Mouse (Mus musculus) kidney, adult 2 months (tissue): Measurements from ENCODE around the gene Tns3. TPM values are rescaled to one million over a fixed set of nuclear protein-coding genes. Genes with fewer than 3 reads are reported as not detected.

Experiments used
- DNase-seq: peaks from one replicate; pipeline ENCODE4 v3.0.0; 2021
- H3K27ac ChIP-seq: fragments of 200-500 bp; 2 replicates; pipeline ENCODE4 v1.5.1; 2012; ENCODE audit warnings: low read depth, low read length, control low read depth, inconsistent platforms; ENCODE audit not compliant: insufficient read depth
- H3K27me3 ChIP-seq: fragments of 200-500 bp; replicated peaks from 2 replicates; pipeline ENCODE4 v1.6.1; 2012; ENCODE audit warnings: mild to moderate bottlenecking, moderate library complexity, low read length, inconsistent platforms; ENCODE audit not compliant: control insufficient read depth, insufficient read depth
- H3K36me3 ChIP-seq: fragments of 200-500 bp; 2 replicates; pipeline ENCODE4 v1.6.1; 2012; ENCODE audit warnings: mild to moderate bottlenecking, moderate library complexity, low read length, inconsistent platforms; ENCODE audit not compliant: control insufficient read depth, insufficient read depth
- H3K4me1 ChIP-seq: fragments of 200-500 bp; 2 replicates; pipeline ENCODE4 v1.6.1; 2011; ENCODE audit warnings: low read length; ENCODE audit not compliant: control insufficient read depth, insufficient read depth
- H3K4me3 ChIP-seq: fragments of 200-500 bp; 2 replicates; pipeline ENCODE4 v1.5.1; 2011; ENCODE audit warnings: mild to moderate bottlenecking, low read depth, low read length, control low read depth; ENCODE audit not compliant: insufficient read depth
- CTCF ChIP-seq: fragments of 200-500 bp; conservative IDR thresholded peaks from 2 replicates; pipeline ENCODE4 v1.5.1; 2011; ENCODE audit warnings: low read depth, mild to moderate bottlenecking, control low read depth, low read length, moderate library complexity, mixed read lengths; ENCODE audit not compliant: insufficient read depth, insufficient read length
- POLR2A ChIP-seq: fragments of 200-500 bp; IDR thresholded peaks from one replicate; pipeline ENCODE4 v1.6.1; 2011; ENCODE audit warnings: low read depth, low read length, control low read depth
- WGBS: fragments of 180-500 bp; shearing (Covaris S2); methylation state at CpG from one replicate; pipeline ENCODE4 v1.1.7; 2018; 5-methylcytosine and 5-hydroxymethylcytosine counted together
- polyA plus RNA-seq: library from polyadenylated mRNA; depleted of rRNA; stranded (reverse); fragments of >200 nt; gene quantifications from 2 replicates; pipeline ENCODE4 v1.2.3, GENCODE M21; 2012

Gene Tns3
- polyA plus RNA-seq, 1 experiment, result 63.7 TPM

GRCm38 (mm10) chr11:8680650-8681049, 16.3 kb upstream of the Tns3 start:
- no peaks in the 10 kb centered on the region for H3K36me3 ChIP-seq
- no peak overlapping the region for H3K4me3 ChIP-seq
- H3K27me3 ChIP-seq, result no peaks in the 10 kb centered on the region
- TF ChIP-seq CTCF, result no peak
- TF ChIP-seq POLR2A, result no peak
- no peak overlapping the region for H3K27ac ChIP-seq
- no peaks in the 10 kb centered on the region for H3K4me1 ChIP-seq
- DNase-seq, result no peak
- 76% methylated on average over 7 of the region's 7 CpGs for WGBS

- 91% methylated on average over 5 of the region's 5 CpGs for WGBS
- TF ChIP-seq CTCF (no peak), POLR2A (no peak)
- no peak overlapping the region for H3K4me3 ChIP-seq
- no peaks in the 10 kb centered on the region for H3K27me3 ChIP-seq
- no peaks in the 10 kb centered on the region for H3K36me3 ChIP-seq
- peaks cover 5% of the 10 kb centered on the region; the same call in 1 of the 2 replicates for H3K4me1 ChIP-seq
- no peak for DNase-seq
- no peak overlapping the region for H3K27ac ChIP-seq
Measured at GRCm38 (mm10) chr11:8679221-8679620, 14.9 kb upstream of the Tns3 start.

GRCm38 (mm10) chr11:8678260-8678995, 14.1 kb upstream of the Tns3 start:
- WGBS, result 80% methylated on average over 12 of the region's 12 CpGs
- TF ChIP-seq POLR2A (no peak), CTCF (no peak)
- no peak for DNase-seq
- no peaks in the 10 kb centered on the region for H3K27me3 ChIP-seq
- no peak overlapping the region for H3K27ac ChIP-seq
- no peak overlapping the region for H3K4me3 ChIP-seq
- peaks cover 5% of the 10 kb centered on the region; the same call in 1 of the 2 replicates for H3K4me1 ChIP-seq
- H3K36me3 ChIP-seq, result no peaks in the 10 kb centered on the region

- no peak overlapping the region for H3K4me3 ChIP-seq
- no peaks in the 10 kb centered on the region for H3K36me3 ChIP-seq
- TF ChIP-seq POLR2A (no peak), CTCF (no peak)
- H3K27ac ChIP-seq, result peak overlapping the region; percentile 84; the same call in 1 of the 2 replicates
- no peak for DNase-seq
- H3K27me3 ChIP-seq, result no peaks in the 10 kb centered on the region
- H3K4me1 ChIP-seq, result peaks cover 5% of the 10 kb centered on the region; the same call in 1 of the 2 replicates
- 84% methylated on average over 6 of the region's 6 CpGs for WGBS
Measured at GRCm38 (mm10) chr11:8675701-8676474, 11.6 kb upstream of the Tns3 start.

- WGBS, result 70% methylated on average over 3 of the region's 3 CpGs
- Histone ChIP-seq H3K27me3 (no peaks in the 10 kb centered on the region), H3K27ac (peak overlapping the region; percentile 84), H3K36me3 (no peaks in the 10 kb centered on the region), H3K4me1 (peaks cover 5% of the 10 kb centered on the region; the same call in 1 of the 2 replicates), H3K4me3 (no peak overlapping the region)
- DNase-seq, result peak; percentile 57
- TF ChIP-seq CTCF, result no peak
- no peak for TF ChIP-seq POLR2A
Measured at GRCm38 (mm10) chr11:8674549-8675149, 10.3 kb upstream of the Tns3 start.

- TF ChIP-seq POLR2A (no peak), CTCF (no peak)
- no peaks in the 10 kb centered on the region for H3K27me3 ChIP-seq
- no peaks in the 10 kb centered on the region for H3K36me3 ChIP-seq
- 84% methylated on average over 4 of the region's 4 CpGs for WGBS
- H3K4me3 ChIP-seq, result no peak overlapping the region
- no peak overlapping the region for H3K27ac ChIP-seq
- no peak for DNase-seq
- H3K4me1 ChIP-seq, result peaks cover 5% of the 10 kb centered on the region; the same call in 1 of the 2 replicates
Measured at GRCm38 (mm10) chr11:8671698-8672097, 7.4 kb upstream of the Tns3 start.

- TF ChIP-seq CTCF, result no peak
- TF ChIP-seq POLR2A, result no peak
- H3K4me3 ChIP-seq, result no peak overlapping the region
- WGBS, result 64% methylated on average over 2 of the region's 2 CpGs
- H3K27me3 ChIP-seq, result no peaks in the 10 kb centered on the region
- H3K4me1 ChIP-seq, result no peaks in the 10 kb centered on the region
- H3K27ac ChIP-seq, result no peak overlapping the region
- no peaks in the 10 kb centered on the region for H3K36me3 ChIP-seq
- no peak for DNase-seq
Measured at GRCm38 (mm10) chr11:8669138-8669537, 4.8 kb upstream of the Tns3 start.
